Mouse (Mus musculus) mouse embryonic stem cell (cell line): ENCODE data around the gene Slc22a3.

ENCODE experiments used
- in situ Hi-C, 2 experiments: fragments of 300-500 bp; cut with MboI; formaldehyde crosslinking; loops; 1 replicate in 1 of 2; 3 replicates in 1 of 2; pipeline ENCODE4 v1.14.3; 2019 to 2020; ENCODE audit warnings: low sequenced_read_pairs in 2 of 2, low pct_unique_long_range_greater_than_20kb in 1 of 2, mixed read lengths in 1 of 2; ENCODE audit not compliant: unreplicated experiment in 1 of 2

Gene Slc22a3

GRCm38 (mm10) chr17:12371310-12371925 lies 136.1 kb downstream of the Slc22a3 start:
- in situ Hi-C loops: no loop called here

- in situ Hi-C loops: no loop called here
Measured at GRCm38 (mm10) chr17:12370289-12370688, 137.2 kb downstream of the Slc22a3 start.

- in situ Hi-C loops: loop anchor here in 1 of 2 experiments (10.0 kb wide), 2 partner anchors 155 to 325 kb away; no protein-coding TSS in a partner anchor
Measured at GRCm38 (mm10) chr17:12369393-12369792, 138.1 kb downstream of the Slc22a3 start.
